Mouse (Mus musculus): Measurements from ENCODE around the gene Ctdsp2.

The Ctdsp2 gene

DNA sequence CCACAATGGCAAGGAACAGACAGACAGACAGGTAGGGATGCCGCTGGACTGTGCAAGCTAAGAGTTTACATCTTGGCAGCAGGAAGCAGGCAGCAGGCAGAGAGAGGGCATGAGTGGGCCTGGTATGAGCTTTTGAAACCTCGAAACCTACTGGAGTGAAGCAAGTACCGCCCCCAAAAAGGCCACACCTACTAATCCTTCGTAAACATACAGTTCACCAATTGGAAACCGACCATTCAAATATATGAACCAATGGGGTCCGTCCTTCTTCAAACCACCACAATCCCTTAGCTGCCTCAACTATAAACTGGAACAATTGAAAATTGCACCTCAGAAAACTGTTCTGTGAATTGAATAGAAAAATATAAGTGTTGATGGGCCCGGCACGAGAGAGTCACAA, 14.7 kb upstream of the Ctdsp2 start:
- no peak for DNase-seq

DNA sequence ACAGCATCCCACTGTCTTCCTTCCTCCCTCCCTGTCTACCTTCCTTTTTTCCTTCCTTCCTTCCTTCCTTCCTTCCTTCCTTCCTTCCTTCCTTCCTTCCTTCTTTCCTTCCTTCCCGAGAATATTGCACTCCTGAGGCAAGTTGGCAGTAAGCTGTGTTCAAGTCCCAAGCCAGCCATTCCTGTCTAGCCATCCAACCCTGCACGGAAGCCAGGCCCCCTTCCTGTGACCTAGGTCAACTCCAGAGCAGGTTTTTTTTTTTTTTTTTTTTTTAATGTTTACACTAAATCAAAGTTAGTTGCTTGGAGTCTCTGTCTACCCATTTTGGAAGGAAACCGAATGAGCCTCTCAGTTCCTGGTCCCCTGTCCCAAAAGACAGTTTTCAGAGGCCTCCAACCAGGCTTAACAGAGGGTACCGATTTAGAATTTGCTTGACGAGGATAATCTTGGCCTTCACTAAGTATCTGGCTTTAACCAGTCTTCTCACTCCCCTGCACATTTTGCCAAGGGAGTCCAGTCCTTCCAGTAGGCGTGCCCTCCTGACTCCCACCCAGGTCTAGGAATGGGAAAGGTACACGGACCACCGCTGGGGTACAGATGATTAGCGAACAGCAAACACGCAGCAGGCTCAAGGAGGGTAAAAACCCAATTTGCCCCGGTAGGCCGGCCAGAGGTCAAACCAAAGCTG, 7.0 kb upstream of the Ctdsp2 start:
- no peak for DNase-seq

DNA sequence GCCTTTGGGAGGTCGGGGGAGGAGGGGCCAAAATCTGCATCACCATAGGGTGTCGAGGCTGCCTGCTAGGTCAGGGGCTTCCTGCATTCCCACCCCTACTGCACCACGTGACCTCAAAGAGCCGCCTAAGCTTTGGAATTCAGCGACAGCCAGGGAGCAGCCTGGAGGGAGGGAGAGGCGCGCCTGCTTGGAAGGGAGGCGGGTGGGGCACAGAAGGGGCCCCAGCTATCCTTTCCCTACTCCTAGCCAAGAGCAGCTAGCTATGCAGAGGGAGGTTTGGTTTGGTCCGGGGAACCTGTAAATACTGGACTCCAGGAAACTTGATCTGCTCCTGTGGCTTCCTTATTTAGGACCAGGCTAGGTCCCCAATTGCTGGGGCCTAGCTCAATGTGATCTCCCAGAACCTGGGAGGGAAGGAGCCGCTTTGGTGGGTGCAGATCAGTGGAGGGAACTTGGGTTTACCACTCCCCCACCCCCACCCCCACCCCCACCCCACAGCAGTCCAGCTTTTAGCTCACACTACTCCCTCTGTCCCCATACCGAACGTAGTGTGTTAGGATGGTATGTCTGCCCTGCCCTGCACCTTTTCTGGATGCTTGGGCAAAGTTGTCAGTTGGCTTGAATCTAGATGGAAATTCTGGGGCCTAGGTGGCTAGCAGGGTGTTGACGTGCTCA, 6.3 kb upstream of the Ctdsp2 start:
- DNase-seq, result no peak

DNA sequence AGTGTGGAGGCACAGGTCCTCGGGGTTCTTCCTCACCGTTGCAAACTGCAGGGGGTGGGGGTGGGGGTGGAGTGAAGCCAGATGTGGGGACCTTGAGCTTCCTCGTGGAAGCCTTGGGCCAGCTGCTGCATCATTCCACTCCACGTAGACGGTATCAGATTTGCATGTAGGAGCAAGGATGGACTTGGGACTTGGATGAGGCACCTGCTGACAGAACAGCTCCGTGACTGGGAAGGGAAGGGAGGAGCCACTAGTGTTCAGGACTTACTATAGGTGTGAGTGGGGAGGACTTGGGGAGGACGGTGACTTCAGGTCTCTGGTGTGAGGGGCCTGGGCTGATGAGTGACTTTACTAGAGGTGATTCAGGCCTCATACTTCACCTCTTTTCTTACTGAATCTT, 5.5 kb upstream of the Ctdsp2 start:
- DNase-seq, result no peak

DNA sequence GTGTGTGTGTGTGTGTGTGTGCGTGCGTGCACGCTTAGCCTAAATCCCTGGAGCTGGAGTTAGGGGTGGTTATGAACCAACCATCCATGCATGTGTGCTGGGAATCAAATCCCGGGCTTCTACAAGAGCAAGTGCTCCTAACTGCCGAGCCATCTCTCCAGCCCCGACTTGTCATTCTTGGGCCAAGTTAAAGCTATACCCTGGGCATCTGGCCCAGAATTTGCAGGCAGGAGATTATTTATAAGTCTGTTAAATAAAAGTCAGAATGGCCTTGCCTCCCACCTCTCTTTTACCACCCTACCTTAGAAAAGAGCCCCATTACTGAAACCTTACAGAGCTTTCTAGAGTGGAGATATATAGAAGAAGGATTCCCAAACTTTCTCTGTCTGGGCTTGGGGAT, 2.8 kb upstream of the Ctdsp2 start:
- DNase-seq, result no peak

DNA sequence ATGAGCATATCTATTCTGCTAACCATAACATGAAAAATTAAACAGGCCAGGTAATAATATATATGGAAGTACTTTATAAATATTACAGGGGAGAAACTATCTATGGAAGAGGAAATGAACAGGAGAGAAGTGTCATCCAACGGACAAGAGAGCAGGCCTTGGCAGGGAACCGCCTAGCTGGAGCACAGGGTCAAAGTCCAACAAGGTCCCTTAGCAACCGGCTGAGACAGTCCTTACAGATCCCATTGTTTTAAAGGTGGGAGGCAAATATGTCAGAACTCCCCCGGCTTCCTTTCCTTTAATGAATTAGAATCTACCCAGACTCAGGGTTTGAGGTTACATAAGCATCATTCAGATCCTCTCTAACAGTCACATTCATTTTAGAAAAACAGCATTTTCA, 1.4 kb upstream of the Ctdsp2 start:
- no peak for DNase-seq

DNA sequence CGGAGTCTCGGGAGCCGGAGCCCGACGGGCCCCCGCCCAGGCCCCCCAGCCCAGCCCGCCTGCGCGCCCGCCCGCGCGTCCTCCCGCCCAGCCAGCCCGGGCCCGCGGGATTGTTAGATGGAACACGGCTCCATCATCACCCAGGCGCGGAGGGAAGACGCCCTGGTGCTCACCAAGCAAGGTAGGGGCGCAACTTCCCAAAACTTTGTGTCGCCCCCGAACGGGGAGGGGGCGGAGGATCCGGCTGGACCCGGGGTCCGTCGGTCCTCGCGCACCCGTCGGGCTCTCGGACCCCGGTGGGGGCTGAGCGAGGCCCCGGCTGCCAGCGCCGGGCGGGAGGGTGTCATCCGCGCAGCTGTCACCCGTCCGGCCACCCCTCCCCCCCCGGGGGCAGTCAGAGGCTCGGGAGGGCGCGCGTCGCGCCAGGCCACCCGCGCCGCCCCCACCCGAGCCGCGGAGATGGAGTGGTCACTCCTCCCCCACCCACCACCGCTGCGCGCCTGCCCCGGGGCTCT, 661 bp downstream of the Ctdsp2 start:
- peak; percentile 75 for DNase-seq

DNA sequence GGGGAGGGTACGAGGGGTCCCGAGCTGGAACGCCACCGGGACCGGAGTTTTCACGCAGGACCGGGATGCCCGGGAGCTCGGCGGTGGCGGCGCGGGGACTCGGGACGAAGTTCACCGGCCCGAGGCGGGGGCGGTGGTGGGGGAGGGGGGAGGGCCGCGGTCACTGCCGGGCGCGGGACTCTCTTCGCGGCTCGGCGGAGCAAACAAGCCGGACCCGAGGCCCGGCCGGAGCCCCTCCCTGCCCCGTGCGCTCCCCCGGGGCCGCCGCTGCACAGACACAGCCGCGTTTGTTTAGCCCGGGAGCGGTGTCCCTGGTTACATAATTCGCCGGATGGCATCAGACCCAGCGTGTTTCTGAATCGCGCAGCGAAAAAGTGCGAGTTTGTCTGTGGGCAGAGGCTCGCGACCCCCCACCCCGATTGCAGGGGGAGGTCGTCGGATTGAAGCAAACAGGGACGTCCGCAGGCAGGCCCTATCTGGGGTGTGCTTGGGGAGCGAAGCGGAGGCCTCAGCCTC, 1.2 kb downstream of the Ctdsp2 start:
- DNase-seq, result peak; percentile 67

DNA sequence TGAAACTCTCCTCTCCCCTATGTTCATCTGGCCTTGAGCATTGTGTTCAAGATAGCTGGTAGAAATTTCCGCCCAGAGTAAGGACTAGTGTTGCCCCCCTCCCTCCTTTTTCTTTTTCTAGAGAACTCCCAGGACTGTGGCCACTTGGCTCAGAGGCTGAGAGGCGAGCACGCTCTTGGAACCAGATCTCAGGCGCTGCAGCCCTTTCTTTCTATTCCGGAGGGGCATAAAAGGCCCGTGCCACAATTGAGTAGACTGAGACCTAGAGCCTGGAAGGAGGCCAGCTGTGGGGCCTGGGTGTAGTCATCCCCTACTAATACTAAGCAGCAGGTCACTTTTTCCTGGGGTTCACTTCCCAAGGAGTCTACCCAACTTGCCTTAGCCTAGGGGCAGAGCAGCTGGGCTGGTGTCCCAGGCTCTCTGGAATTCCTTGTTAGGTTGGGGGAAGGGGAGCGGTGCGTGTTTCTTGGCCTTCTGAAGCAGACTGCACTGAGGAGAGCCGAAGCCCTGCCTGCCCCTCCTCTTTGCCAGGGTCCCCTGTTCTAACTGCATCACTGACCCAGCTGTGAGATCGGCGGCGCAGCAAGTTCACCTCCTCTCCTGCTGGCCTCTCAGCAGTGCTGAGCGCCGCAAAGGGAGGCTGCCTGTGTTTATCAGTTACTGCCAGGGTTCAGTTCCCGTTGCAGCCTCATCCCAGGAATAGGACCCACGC, 1.9 kb downstream of the Ctdsp2 start:
- DNase-seq, result peak; percentile 63

DNA sequence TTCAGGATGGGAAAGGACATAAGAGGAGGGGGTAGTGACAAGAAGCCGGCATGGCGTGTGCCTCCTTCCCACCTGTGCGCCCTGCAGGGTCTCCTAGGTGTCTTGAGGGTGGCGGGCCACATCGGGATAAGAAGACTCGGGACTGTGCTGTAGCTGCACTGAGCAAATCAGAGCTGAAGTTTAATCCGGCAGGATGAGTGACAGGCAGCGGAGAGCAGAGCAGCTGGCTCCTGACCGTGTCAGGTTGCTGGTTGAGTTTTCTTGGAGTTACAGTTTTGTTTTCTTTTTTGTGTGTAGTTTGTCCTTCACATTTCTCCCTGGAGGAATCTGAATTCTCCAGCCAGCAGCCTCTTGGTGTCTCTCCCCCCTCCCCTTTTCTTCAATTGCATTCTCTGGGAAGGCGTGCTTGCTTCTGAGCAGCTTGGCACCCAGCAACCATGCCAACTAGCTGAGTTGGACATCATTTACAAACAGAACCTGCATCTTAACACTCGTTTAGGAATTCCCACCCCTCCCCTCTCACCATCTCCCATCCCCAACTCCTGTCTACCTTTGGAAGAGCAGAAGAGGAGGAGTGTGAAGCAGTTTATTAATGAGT, 2.5 kb downstream of the Ctdsp2 start:
- DNase-seq, result no peak

DNA sequence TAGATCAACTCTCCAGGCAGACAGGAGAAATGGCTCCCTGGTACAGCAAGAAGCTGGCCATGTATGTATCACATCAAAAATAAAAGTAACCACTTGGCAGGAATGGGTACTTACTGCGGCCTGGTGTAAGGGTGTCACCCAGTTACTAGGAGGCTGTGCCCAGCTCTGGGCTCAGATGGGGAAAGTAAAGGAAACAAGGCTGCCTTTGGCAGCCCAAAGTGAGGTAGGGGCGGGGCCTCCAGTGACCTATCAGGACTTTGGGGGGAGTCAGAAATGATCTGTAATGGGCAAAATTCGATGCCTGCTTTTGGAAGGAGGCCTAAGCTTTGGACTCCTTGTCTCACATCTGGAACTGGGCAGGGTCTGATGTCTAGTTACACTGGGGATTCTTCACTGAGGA, 3.2 kb downstream of the Ctdsp2 start:
- no peak for DNase-seq

DNA sequence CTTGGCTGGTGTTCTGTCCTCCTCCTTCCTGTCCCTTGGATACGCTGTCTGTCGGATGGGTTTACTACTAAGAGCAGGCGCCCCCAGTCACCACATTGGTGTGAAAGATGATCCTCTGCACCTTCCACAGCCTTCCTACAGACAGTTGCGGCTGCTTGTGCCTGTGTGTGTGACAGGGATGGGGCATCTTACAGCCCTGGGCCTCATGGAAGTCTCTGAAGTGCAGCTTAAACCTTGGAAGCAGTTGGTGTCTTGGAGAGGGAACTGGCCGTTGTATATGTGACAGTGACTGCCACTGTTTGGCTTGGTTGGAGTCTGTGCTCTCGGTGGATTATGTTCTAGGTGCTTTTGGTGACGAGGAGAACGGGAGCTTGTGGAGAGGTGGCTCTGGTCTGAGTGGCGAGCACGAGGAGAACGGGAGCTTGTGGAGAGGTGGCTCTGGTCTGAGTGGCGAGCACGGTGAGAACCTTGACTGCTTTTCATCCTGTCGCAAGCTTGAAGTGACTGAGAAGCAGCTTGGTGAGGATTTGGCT, 4.7 kb downstream of the Ctdsp2 start:
- DNase-seq, result no peak

DNA sequence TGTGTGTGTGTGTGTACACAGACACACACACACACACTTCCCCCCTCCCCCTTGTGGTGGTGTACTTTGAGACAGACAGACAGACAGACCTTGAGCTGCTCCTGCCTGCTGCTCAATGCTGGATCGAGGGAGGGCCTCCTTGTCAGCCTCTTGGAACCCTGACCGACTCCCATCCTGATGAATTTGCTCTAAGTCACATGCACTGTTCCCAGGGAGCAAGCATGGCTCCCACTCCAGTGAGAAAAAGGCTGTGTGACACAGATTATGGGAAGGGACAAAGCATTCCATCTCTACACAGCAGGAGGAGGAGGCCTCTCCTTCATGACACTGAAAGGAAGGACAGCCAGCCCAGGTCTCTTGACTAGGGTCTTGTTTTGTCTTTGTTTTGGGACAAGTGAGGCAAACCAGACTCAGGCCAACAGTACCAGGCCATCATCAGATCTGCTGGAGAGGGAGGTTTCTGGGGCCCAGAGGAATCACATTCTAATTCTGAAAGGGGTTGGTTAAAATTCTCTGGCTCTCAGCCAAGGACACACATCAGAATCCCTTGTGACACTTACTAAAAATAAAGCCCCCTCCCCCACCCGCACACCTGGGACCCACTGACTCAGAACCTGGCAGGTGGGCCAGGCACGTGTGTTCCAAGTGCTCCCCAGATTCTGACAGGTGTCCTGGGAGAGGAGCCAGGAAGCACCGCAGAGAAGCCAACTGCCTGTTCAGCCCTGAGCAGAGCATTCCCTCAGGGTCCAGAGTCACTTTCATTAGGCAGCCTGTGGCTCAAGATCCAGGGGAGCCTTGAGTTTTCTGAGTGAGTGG, 5.9 kb downstream of the Ctdsp2 start:
- peak; percentile 88 for DNase-seq

DNA sequence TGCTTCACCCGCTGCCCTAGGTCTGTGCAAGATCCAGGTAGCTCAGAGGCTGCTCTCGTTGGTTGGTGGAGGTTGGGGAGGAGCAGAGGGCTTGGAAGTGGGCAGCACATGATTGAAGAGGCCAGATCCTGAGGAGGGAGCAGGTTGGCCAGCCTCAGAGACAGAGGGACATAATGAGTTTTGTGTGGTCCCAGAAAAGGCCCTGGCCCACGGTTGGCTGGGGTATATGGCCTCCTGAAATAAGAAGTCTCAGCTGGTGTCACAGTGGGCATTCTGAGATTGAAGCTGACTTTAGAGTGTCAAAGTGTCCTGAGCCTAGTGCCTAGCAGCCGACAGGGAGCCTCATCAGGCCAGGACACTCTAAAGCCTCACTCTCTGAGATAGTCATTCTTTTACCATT, 6.6 kb downstream of the Ctdsp2 start:
- DNase-seq, result no peak

DNA sequence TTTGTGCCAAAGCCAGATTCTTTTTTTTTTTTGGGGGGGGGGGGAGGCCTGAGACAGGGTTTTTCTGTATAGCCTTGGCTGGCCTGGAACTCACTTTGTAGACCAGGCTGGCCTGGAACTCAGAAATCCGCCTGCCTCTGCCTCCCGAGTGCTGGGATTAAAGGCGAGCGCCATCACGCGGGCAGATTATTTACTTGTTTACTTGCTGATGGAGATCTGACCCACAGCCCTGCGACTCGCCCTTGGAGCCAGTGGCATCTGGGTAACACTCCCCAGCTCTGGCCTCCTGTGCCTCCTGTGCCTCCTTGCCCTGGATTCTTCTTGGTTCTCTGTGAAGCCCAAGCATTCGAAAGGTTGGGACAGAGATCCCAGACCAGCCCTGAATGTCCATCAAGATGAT, 7.1 kb downstream of the Ctdsp2 start:
- DNase-seq, result no peak

DNA sequence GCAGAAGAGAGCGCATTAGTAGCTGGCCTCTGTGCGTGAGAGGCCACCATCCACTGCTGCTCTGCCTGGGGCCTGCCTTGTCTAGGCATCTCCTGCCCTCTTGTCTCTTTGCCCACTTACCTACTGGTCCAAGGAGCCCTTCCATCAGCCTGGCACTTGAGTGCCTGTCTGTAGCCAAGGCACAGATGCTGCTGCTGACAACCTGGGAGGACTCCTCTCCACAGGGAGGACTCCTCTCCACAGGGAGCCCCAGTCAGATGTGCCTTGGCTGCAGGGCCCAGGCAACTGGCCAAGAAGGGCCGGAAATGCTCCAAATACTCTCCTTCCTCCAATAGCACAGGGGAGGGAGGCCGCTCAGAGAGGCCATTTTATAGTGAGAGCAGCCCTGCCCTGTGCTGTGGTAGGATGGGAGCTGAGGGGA, 8.0 kb downstream of the Ctdsp2 start:
- peak; percentile 90 for DNase-seq

DNA sequence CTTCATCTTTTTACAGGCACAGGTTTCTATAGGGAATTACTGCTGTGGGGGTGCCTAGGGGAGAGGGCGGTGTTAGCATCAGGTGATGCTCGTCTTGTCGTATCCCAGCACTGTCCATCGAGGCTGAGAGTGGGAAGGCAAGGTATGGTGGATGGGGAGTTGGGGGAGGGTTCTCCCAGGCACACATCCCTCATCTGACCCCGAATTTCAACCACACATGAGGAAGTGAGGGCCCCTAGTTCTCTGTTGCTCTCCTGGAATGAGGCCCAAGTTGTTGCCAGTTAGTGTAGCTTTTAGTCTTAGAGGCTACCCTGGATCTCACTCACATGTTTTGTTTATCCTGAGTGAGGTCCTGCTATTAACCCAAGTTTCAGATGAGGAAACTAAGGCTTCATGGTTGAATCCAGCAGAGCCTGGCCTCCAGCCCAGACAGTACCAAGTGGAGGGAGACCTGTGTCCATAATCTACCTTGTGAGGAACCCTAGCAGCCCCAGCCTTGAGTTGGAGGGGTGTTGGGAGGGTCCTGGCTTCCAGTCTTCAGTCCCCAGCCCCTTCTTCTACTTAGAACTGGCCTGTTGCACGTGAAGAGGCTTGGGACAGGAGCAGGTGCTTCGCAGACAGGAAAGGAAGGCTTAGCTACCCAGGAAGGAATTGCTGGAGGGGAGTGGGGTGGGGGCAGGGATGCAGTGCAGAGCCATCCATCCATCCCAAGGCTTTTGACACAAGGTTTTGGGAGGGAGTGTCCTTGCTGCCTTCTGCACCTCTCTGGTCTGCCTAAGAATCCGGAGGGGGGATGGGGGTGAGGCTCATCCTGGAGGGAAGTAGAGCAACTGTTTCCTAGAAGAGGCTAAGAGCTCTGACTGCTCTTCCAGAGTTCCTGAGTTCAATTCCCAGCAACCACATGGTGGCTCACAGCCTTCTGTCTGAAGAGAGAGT, 8.9 kb downstream of the Ctdsp2 start:
- no peak for DNase-seq

DNA sequence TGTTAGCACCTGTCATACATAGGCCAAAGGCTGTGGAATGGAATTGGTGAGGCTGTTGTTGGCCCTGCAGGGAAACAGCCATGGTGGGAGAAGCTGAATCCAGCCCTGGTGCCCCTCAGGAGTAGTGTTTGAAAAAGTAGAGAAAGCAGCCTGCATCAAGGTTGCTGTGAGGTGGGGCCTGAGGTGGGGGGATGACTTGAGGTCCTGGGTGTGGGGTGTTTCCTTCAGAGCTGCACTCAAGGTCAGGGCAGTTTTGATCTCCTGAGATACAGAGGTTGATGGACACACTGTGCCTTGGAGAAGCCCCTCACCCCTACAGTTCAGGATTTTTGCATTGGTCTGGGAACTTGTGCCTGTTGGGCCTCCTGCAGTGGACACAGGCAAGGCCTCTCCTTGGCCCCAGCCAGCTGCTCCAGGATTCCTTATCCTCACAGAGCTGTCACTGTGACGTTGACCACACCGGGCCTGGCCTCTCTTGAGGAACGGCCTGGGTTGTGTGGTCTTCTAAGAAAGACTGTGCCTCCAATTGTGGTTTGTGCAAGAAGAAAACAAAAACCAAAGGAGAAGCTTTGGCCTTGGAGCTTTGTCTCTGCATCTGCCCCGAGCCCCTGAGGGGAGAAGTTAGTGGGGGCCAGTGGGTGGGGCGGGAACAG, 10.1 kb downstream of the Ctdsp2 start:
- DNase-seq, result no peak

DNA sequence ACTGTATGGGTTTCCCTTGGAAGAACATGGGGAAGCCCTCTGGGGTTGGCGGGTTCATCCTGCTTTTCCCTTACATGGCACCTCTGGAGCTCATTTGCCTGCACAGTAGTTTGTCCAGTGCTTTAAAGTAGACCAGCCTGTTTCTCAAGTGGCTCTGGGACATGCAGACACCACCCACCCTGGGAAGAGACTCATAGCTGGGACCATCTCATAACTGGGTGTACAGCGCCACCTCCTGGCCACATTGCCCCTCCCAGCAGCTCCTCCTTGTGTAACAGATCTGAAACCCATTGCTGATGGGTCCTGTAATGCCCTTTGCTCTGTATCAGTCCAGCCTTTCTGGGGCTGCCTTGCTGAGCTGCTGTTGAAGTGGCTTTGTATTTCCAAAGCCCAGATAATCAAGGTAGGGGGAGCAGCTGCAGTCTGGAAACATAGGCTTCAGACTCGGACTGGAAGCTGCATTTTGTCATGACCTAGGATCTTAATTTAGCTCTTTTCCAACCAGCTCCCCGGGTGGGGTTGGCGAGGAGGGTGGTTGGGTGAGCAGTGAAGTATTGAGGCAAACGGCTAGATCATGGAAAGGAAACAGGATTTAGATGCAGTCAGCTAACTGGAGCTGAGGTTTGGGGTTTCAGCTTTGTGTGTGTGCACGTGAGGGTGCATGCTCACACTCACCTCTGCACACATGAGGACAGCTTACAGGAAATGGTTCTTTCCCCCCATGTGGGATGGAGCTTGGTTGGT, 12.0 kb downstream of the Ctdsp2 start:
- DNase-seq, result peak; percentile 86

DNA sequence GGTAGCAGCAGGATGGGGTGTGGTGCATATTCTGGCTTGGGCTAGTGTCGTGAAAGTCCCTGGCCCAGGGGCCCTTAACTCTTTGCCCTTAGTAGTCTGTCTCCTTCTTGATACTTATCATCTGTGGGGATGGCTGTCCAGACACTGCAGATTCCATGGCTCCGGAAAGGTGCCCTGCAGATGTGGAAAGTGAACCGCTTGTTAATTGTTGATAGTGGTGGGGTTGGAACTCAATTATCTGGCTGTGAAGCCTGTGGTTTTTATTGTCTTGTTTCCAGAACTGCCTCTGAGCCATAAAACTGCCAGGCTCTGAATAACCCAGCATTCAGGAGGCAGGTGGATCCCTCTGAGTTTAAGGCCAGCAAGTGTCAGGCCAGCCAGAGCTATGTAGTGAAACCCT, 13.2 kb downstream of the Ctdsp2 start:
- no peak for DNase-seq
